Mouse (Mus musculus) adrenal gland, adult 2 months (tissue): Measurements from ENCODE around the gene Trim30b. TPM values are rescaled to one million over a fixed set of nuclear protein-coding genes. Genes with fewer than 3 reads are reported as not detected.
"Not testable (repeated sequence)": the region's sequence is repeated elsewhere in the genome, so short reads cannot be mapped to it uniquely, and the experiment has no call there.

Experiments used
- DNase-seq: peaks from one replicate; pipeline ENCODE4 v3.0.0; 2021
- long read RNA-seq: library from polyadenylated mRNA; stranded (forward); transcript quantifications from one replicate; pipeline ENCODE4 v2.0.0, GENCODE M21; 2021
- polyA plus RNA-seq: library from polyadenylated mRNA; depleted of rRNA; stranded (reverse); fragments of >200 nt; gene quantifications from 2 replicates; pipeline ENCODE4 v1.2.3, GENCODE M21; 2012; rRNA removed
- total RNA-seq, 2 experiments: library from RNA; stranded (reverse); gene quantifications; 2 replicates each; pipeline ENCODE4 v1.2.3; 2021

Trim30b gene
- total RNA-seq, result under 1 TPM; 0.09 to 0.17 TPM
- not detected in 2 replicates for polyA plus RNA-seq
- long read RNA-seq, result 0 reads

- peak; percentile 12 for DNase-seq
These were observed at the start of gene Trim30b for GRCm38 (mm10) chr7:104369736-104370414. Gene Trim30b (minus strand): TSS chr7:104369884.

DNA sequence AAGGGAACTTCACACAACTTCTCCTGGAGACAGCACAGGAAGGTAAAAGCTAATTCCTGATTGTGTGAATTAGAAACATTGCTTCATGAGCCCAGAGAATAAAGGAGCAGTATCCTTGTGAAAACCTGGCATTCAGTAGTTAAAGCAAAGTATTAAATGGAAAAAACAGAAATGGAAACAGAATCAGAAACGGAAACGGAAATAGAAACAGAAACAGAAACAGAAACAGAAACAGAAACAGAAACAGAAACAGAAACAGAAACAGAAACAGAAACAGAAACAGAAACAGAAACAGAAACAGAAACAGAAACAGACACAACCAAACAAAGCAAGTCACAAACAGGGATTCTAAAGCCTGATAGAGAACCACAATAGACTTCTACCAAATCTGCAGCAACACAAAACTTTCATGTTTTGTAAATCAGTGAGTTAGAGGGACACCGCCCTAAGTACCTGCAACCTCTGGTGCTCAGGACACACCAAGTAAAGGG lies 34.8 kb upstream of the Trim30b start:
- DNase-seq, result no peak

- no peak for DNase-seq
These were observed 31.5 kb upstream of the Trim30b start for GRCm38 (mm10) chr7:104401140-104401539.

DNA sequence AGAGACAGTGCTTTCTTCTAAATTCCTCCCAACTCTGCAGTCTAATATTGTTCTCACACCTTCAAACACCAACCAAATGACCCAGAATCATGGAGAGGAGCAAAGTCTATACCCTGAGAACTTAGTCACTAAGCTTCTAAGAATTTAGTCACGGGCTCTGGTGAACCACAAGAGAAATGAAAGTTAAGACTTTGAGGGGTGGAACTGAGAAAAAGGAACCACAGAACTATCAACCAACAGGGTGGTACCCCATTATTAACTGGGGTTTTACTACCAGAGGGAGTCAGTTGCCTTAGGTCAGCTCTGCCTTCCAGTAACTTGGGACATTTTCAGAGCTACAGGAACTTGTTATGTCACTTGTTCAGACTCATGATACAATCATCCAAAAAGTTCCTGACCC lies 31.0 kb upstream of the Trim30b start, which contains the start of gene Trim30c:
TSS of gene Trim30c (minus strand) at position 140 of the 400 bp plus-strand sequence.
- DNase-seq, result no peak

GRCm38 (mm10) chr7:104398492-104398891 lies 28.8 kb upstream of the Trim30b start:
- no peak for DNase-seq

DNA sequence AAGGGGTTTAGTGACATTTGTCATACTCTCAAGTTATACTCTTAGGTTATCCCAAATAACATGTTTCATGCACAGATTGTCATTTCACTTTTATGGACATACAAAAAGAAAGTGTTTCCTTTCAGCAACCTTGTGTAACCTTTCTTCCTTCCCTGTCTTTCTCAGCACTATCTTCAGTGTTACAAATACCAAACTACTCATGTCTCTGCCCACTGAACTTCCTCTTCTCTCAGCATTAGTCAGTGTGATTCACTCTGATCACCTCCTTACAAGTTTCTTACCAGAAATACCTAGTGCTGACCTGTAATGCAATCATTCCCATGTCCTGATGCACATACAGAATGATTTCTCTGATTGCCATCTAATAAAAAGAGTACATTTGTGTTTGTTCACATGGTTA lies 3.3 kb downstream of the Trim30b start:
- no peak for DNase-seq

DNA sequence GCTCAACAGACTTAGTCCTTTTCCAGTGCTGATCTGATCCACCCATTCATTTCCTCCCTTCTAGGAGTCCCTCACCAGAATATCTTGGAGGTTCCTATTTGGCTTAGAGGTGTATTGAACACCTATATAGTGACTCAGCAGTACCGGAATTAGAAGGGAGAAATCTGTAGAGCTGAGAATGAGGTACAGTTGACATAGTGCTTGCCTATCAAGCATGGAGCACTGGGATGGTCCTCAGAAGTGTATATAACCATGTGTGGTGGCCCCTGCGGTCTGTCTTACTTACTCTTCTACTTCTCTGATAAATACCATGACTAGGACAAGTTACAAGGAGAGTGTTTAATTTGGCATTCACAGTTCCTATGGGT lies 16.1 kb downstream of the Trim30b start:
- no peak for DNase-seq

DNA sequence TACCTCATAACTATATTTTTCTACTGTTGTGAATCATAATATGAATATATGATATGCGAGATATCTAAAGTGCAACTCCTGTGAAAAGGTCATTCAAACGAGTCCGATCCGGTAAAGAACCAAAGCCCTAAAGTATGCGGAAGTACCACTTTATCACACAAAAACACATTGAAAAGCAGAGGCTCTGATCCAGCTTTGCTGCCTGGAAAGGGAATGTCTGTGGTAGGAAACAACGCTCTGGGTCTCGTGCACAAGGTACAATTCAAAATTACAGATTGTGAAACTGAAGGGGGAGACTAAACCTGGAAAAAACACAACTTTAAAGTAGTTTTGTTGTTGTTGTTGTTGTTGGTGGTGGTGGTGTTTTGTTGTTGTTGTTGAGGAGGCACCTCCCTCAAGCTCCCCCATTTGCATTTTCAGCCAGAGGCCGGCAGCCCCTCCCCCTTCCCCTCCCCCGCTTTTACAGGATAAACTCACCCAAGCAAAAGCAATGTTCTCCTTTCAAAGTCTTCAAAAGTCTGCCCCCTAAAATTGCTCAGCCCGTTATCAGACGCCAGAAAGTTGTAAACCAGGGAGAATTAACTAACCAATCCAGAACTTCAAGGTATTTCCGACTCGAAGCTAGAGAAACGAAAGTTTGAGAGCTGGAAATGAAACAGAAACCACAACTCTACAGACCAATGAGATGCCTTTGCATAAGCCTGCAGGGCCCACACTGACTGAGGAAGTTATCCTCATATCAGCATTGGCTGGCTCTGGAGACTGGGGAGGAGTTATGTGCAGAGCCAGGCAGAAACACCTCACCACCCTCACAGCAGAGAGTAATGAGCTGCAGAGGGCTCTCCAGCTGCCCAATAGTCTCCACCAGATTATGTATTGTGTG lies 16.7 kb downstream of the Trim30b start, which contains the start of gene Trim12c:
TSS of gene Trim12c (minus strand) at position 646 of the 883 bp plus-strand sequence.
- peak; percentile 87 for DNase-seq

- DNase-seq, result not testable (repeated sequence)
These were observed 21.6 kb downstream of the Trim30b start for GRCm38 (mm10) chr7:104348043-104348442.

- DNase-seq, result not testable (repeated sequence)
These were observed 28.9 kb downstream of the Trim30b start for GRCm38 (mm10) chr7:104340744-104341143.

GRCm38 (mm10) chr7:104335547-104335946 lies 34.1 kb downstream of the Trim30b start:
- DNase-seq, result not testable (repeated sequence)

DNA sequence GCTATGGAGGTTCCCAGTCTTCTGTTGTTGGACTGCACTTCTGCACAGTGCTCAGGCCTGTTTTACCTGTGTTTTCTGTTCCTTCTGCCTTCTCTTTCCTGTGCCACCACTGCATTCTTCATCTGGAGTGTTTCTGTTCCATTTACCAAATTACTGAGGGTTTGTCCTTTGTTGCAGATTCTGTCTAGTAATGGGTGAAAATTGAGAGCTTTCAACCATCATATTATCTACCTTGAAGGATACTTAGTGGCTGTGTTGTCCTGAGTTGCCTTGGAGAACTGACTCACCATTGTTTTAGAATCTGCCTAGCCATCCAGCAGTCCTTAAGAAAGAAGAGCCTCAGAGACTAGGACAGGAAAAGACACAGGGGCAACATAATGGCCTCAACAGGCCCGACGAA lies 40.5 kb downstream of the Trim30b start, which contains the start of gene Trim34b:
TSS of gene Trim34b (plus strand) at position 301 of the 400 bp plus-strand sequence.
- not testable (repeated sequence) for DNase-seq

DNA sequence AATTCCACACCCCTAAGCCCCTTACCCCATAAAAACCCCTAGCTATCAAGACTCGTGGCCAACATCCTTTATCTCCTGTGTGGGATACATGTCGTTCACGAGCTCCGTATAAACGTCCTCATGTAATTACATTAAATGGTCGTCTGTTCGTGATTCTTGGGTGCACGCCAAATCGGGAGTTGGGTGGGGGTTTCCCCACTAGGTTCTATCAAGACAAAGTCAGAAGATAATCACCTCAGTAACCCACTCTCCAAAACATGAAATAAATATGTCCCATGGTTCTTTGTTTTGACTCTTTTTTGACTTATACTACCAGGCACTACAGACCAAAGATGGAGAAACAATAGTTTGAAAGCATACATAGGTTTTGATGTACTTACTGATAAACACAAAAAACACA lies 47.7 kb downstream of the Trim30b start:
- no peak for DNase-seq

DNA sequence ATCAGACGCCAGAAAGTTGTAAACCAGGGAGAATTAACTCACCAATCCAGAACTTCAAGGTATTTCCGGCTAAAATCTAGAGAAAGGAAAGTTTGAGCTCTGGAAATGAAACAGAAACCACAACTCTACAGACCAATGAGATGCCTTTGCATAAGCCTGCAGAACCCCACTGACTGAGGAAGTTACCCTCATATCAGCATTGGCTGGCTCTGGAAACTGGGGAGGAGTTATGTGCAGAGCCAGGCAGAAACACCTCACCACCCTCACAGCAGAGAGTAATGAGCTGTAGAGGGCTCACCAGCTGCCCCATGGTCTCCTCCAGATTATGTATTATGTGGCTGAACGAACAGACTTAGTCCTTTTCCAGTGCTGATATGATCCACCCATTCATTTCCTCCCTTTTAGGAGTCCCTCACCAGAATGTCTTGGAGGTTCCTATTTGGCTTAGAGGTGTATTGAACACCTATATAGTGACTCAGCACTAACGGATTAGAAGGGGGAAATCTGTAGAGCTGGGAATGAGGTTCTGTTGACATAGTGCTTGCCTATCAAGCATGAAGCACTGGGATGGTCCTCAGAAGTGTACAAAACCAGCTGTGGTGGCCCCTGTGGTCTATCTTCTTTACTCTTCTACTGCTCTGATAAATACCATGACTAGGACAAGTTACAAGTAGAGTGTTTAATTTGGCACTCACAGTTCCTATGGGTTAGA lies 54.2 kb downstream of the Trim30b start, which contains the start of gene Trim12a:
TSS of gene Trim12a (minus strand) at position 98 of the 712 bp plus-strand sequence.
- DNase-seq, result not testable (repeated sequence)

DNA sequence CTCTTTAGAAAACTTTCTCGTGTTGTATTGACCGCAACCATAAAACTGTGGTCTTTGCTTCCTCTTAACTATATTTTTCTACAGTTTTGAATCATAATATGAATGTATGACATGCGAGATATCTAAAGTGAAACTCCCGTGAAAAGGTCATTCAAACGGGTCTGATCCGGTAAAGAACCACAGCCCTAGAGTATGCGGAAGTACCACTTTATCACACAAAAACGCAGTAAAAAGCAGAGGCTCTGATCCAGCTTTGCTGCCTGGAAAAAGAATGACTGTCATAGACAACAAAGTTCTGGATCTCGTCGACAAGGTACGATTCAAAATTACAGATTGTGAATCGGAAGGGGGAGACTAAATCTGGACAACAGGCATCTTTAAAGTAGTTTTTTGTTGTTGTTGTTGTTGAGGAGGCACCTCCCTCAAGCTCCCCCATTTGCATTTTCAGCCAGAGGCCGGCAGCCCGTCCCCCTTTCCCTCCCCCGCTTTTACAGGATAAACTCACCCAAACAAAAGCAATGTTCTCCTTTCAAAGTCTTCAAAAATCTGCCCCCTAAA lies 54.8 kb downstream of the Trim30b start:
- peak; percentile 52 for DNase-seq

Other genes with a start within 250 kb of the Trim30b start
- not detected for gene Ubqln5, start 240.1 kb downstream of the Trim30b start, total RNA-seq
- gene Ubqln5, start 240.1 kb downstream of the Trim30b start, polyA plus RNA-seq, result not detected in 2 replicates
- not detected for gene Olfr643, start 232.5 kb downstream of the Trim30b start, total RNA-seq
- gene Olfr643, start 232.5 kb downstream of the Trim30b start, polyA plus RNA-seq, result not detected in 2 replicates
- gene Ubqln3, start 226.6 kb downstream of the Trim30b start, total RNA-seq, result not detected
- not detected in 2 replicates for gene Ubqln3, start 226.6 kb downstream of the Trim30b start, polyA plus RNA-seq
- not detected for gene Ubqlnl, start 219.3 kb downstream of the Trim30b start, total RNA-seq
- not detected in 2 replicates for gene Ubqlnl, start 219.3 kb downstream of the Trim30b start, polyA plus RNA-seq
- not detected for gene Olfm5, start 205.1 kb downstream of the Trim30b start, total RNA-seq
- not detected in 2 replicates for gene Olfm5, start 205.1 kb downstream of the Trim30b start, polyA plus RNA-seq
- not detected for gene Olfr648, start 186.5 kb downstream of the Trim30b start, total RNA-seq
- 0.04 TPM in 1 of 2 replicates, not detected in the other for gene Olfr648, start 186.5 kb downstream of the Trim30b start, polyA plus RNA-seq
- gene Olfr649, start 173.9 kb downstream of the Trim30b start, total RNA-seq, result not detected
- gene Olfr649, start 173.9 kb downstream of the Trim30b start, polyA plus RNA-seq, result not detected in 2 replicates
- gene Trim6, start 151.1 kb downstream of the Trim30b start, total RNA-seq, result under 1 TPM; 0.12 to 0.66 TPM
- gene Trim6, start 151.1 kb downstream of the Trim30b start, polyA plus RNA-seq, result 0.09 and 0.36 TPM in 2 replicates
- 1 to 10 TPM; 6.5 to 6.8 TPM for gene Trim34a, start 125.4 kb downstream of the Trim30b start, total RNA-seq
- gene Trim34a, start 125.4 kb downstream of the Trim30b start, polyA plus RNA-seq, result 4.0 and 4.6 TPM in 2 replicates
- gene Trim5, start 81.8 kb downstream of the Trim30b start, total RNA-seq, result 1 to 10 TPM; 3.5 to 3.8 TPM
- gene Trim5, start 81.8 kb downstream of the Trim30b start, polyA plus RNA-seq, result 0.22 and 0.47 TPM in 2 replicates
- 10 to 100 TPM in 1 of 2 experiments, 1 to 10 TPM in 1; 9.1 to 12.5 TPM for gene Trim12a, start 54.4 kb downstream of the Trim30b start, total RNA-seq
- 1.4 and 1.7 TPM in 2 replicates for gene Trim12a, start 54.4 kb downstream of the Trim30b start, polyA plus RNA-seq
- gene Trim34b, start 40.4 kb downstream of the Trim30b start, total RNA-seq, result under 1 TPM; 0.38 to 0.46 TPM
- gene Trim34b, start 40.4 kb downstream of the Trim30b start, polyA plus RNA-seq, result 0.54 and 1.7 TPM in 2 replicates
- gene Trim12c, start 16.5 kb downstream of the Trim30b start, total RNA-seq, result 1 to 10 TPM; 9.2 to 9.8 TPM
- 2.0 and 2.2 TPM in 2 replicates for gene Trim12c, start 16.5 kb downstream of the Trim30b start, polyA plus RNA-seq
- gene Trim30c, start 31.0 kb upstream of the Trim30b start, total RNA-seq, result not detected
- gene Trim30c, start 31.0 kb upstream of the Trim30b start, polyA plus RNA-seq, result not detected in 2 replicates
- gene Trim30a, start 95.3 kb upstream of the Trim30b start, total RNA-seq, result 1 to 10 TPM; 5.1 to 6.6 TPM
- 2.1 and 2.8 TPM in 2 replicates for gene Trim30a, start 95.3 kb upstream of the Trim30b start, polyA plus RNA-seq
- gene Trim30d, start 138.0 kb upstream of the Trim30b start, total RNA-seq, result 1 to 10 TPM; 5.9 TPM
- gene Trim30d, start 138.0 kb upstream of the Trim30b start, polyA plus RNA-seq, result 1.8 and 2.4 TPM in 2 replicates
- gene Olfr651, start 180.2 kb upstream of the Trim30b start, total RNA-seq, result not detected
- gene Olfr651, start 180.2 kb upstream of the Trim30b start, polyA plus RNA-seq, result not detected in 2 replicates
- not detected for gene Olfr652, start 191.0 kb upstream of the Trim30b start, total RNA-seq
- gene Olfr652, start 191.0 kb upstream of the Trim30b start, polyA plus RNA-seq, result not detected in 2 replicates
- gene Olfr653, start 207.4 kb upstream of the Trim30b start, total RNA-seq, result not detected
- not detected in 2 replicates for gene Olfr653, start 207.4 kb upstream of the Trim30b start, polyA plus RNA-seq
- not detected for gene Olfr654, start 217.1 kb upstream of the Trim30b start, total RNA-seq
- not detected in 2 replicates for gene Olfr654, start 217.1 kb upstream of the Trim30b start, polyA plus RNA-seq
- gene Olfr655, start 231.9 kb upstream of the Trim30b start, total RNA-seq, result not detected
- not detected in 2 replicates for gene Olfr655, start 231.9 kb upstream of the Trim30b start, polyA plus RNA-seq
- not detected for gene Olfr656, start 244.1 kb upstream of the Trim30b start, total RNA-seq
- not detected in 2 replicates for gene Olfr656, start 244.1 kb upstream of the Trim30b start, polyA plus RNA-seq